Mouse (Mus musculus) gastrocnemius, postnatal 36 days (tissue): ENCODE measurements around the gene Atp1a3. TPM values are rescaled to one million over a fixed set of nuclear protein-coding genes. Genes with fewer than 3 reads are reported as not detected.

Source experiments
- DNase-seq, 2 experiments: peaks; one replicate each; pipeline ENCODE4 v3.0.0; 2022
- intact Hi-C: fragments of 180-260 bp; cut with DNase I; formaldehyde crosslinking; loops from one replicate; pipeline ENCODE4 v1.15.1; 2025
- microRNA-seq, 2 experiments: library from miRNA; unstranded; fragments of <30 nt; microRNA quantifications; one replicate each; pipeline ENCODE4 v1.2.0; 2021
- total RNA-seq, 2 experiments: library from RNA; stranded (reverse); gene quantifications; 2 replicates each; pipeline ENCODE4 v1.2.3; 2021

The Atp1a3 gene
- total RNA-seq, 2 experiments from 2014 or later: 0.08 to 0.15 TPM

DNA sequence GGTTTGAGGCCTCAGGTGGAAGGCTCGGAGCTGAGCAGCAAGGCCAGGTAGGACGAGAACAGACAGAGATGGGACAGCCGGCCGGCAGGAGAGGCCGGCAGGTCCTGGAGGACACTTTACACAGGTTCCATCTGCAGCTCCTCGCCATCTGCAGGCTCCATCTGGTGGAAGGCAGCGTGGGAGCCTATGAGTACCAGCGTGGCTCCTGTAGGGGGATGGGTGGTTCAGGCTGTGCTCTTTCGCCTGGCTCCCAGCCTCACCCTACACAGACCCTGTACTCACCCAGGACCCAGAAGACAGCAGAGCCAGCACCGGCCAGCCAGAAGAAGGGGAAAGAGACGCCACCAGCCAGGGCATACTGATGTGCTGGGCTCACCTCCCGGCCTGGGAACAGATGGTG is 36.0 kb downstream of the Atp1a3 start:
- no peak for DNase-seq
- intact Hi-C loops: loop anchor here (2.0 to 10.0 kb wide), 2 partner anchors 77 to 155 kb away; no protein-coding TSS in a partner anchor

DNA sequence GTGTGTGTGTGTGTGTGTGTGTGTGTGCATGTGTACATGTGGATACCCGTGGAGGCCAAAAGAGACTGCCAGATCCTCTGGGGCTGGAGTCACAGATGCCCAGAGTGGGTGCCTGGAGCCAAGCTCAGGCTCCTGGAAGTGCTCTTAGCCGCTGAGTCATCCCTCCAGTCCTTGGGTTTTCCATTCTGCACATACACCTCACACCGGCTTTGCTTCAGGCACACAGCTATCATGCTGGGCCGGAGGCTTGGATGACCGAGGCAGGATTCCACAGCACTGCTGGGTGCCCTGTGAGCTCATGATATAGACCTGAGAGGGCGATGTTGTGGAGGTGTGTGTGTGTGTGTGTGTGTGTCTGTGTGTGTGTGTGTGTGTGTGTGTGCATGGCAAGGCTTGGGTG is 37.3 kb downstream of the Atp1a3 start:
- intact Hi-C loops: loop anchor here (2.0 kb wide), 1 partner anchor 76 kb away; no protein-coding TSS in a partner anchor
- DNase-seq: no peak

GRCm38 (mm10) chr7:24967966-24968365 is 37.8 kb downstream of the Atp1a3 start:
- intact Hi-C loops: loop anchor here (2.0 kb wide), 1 partner anchor 75 kb away; no protein-coding TSS in a partner anchor
- no peak for DNase-seq

GRCm38 (mm10) chr7:24964897-24965535 is 40.7 kb downstream of the Atp1a3 start:
- DNase-seq: peak; percentile 56 to 76
- intact Hi-C loops: no loop called here

DNA sequence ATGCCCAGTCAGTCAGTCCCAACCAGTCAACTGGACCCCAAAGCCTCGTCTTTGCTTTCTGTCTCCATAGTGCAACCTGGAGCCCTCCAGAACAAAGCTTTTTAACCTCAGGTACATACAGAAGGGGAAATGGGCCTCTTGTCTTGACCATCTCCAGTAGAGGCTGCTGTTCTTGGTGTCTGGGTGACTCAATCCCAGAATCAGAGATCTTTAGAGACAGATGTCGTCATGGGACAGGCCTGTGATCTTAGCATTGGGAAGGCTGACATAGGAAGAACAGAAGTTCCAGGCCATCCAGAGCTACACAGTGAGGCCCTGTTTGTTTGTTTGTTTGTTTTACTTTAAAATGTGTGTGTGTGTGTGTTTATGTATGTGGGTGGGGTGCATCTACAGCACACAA is 41.5 kb downstream of the Atp1a3 start:
- intact Hi-C loops: no loop called here
- no peak for DNase-seq

DNA sequence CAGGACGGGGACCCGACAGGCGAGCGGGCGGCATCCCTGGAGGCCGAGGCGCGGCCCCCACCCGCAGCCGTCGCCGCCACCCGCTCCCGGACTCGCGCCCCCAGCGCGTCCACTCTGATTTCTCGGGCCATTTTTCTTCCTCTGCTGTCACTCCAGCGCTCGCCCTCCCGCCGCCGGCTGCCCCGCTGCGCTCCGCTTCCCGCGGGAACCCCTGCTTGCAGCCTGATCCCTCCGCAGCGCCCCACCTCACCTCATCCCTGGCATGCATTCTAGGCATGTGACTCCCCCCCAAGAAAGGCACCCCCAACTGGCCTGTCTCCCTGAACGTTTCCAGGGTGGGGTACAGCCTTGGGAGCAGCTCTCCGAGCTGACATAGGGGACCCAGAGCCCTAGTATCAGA is 50.5 kb downstream of the Atp1a3 start:
- no peak for DNase-seq
- intact Hi-C loops: no loop called here

- no peak for DNase-seq
- intact Hi-C loops: loop anchor here (5.0 kb wide), 1 partner anchor 62 kb away; no protein-coding TSS in a partner anchor
Observed at GRCm38 (mm10) chr7:24954450-24954849, 51.3 kb downstream of the Atp1a3 start.

DNA sequence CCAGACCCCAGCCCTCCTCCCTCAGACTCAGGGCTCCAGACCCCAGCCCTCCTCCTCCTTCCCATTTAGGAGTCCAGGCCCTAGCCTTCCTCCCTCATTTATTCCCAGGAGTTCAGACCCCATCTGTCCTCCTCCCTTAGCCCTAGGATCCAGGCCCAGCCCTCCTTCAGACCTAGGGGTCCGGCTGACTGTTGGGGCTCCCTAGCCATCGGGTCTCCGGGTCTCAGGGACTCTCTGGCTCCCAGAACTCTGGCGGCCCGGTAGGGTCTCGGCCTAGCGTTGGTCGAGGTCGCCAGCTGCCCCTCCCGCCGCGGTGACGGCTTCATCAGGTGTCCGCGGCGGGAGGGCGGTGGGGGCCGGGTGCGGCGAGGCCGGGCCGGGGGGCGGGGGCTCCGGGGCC is 51.8 kb downstream of the Atp1a3 start:
- intact Hi-C loops: loop anchor here (5.0 kb wide), 1 partner anchor 62 kb away; no protein-coding TSS in a partner anchor

GRCm38 (mm10) chr7:24949958-24950623 is 55.7 kb downstream of the Atp1a3 start:
- intact Hi-C loops: loop anchor here (5.0 kb wide), 1 partner anchor 58 kb away; no protein-coding TSS in a partner anchor

More for the DNA sequence above, 51.8 kb downstream of the Atp1a3 start:
- DNase-seq: no peak

DNA sequence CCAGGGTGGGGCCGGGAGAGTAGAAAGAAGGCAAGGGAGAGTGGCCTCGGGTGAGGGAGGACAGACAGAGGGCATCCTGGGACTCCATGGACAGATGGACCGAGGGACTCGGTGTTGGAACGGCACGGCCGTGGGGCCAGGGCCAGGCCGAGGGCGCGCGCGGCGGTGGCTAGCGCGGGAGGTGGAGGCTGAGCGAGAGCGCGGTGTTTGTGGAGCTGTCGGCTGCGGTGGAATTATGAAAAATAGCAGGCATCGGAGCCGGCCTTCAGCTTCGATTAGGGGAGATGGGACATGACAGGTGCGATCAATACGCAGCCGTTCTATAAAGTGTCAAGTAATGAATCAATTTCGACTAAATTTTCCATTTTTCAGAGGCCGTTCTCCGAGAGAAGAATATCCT is 57.0 kb downstream of the Atp1a3 start:
- intact Hi-C loops: no loop called here
- DNase-seq: no peak

More at GRCm38 (mm10) chr7:24949958-24950623, 55.7 kb downstream of the Atp1a3 start:
- DNase-seq: peak; percentile 32 to 40

- intact Hi-C loops: no loop called here
- no peak for DNase-seq
Observed at GRCm38 (mm10) chr7:24947316-24948048, 58.3 kb downstream of the Atp1a3 start.

- no peak for DNase-seq
- intact Hi-C loops: no loop called here
Observed at GRCm38 (mm10) chr7:24944257-24944950, 61.4 kb downstream of the Atp1a3 start, which contains the start of gene Gm4881. Gene Gm4881 (minus strand): TSS chr7:24944494.

- intact Hi-C loops: no loop called here
- DNase-seq: no peak
Observed at GRCm38 (mm10) chr7:24943641-24944040, 62.1 kb downstream of the Atp1a3 start.

GRCm38 (mm10) chr7:24931651-24932050 is 74.1 kb downstream of the Atp1a3 start:
- DNase-seq: no peak
- intact Hi-C loops: no loop called here

DNA sequence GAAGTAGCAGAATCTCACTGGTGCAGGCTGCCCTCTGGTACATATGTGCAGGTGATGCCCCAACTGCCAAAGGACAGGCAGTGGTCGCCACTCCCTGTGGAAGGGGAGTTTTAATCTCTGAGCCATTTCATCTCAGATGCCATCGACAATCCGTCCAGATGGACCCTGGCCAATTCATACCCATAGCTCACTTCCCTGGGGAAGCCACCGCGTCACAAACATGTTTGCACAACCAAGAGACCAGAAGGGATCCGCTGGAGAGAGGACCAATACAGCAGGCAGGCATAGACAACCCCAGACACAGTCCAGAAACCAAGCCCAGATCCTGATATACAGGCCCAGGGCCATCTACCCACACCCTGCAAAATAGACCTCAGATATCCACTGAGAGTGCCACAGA is 75.3 kb downstream of the Atp1a3 start:
- no peak for DNase-seq
- intact Hi-C loops: no loop called here

Small RNA genes lying within 50 kb of the gene (microRNA-seq; reads per million reads assigned to microRNA genes)
- gene Mir7046: 0.36 to 0.74 reads per million in 2 experiments
- gene Mir7047: 0 reads per million in 2 experiments

Other genes starting within 250 kb of the Atp1a3 start
- not detected for gene Cd177, start 245.6 kb downstream of the Atp1a3 start, total RNA-seq
- gene Ceacam10, start 228.8 kb downstream of the Atp1a3 start, total RNA-seq: not detected
- gene Gm9844, start 143.7 kb downstream of the Atp1a3 start, total RNA-seq: not detected
- gene Lypd4, start 136.0 kb downstream of the Atp1a3 start, total RNA-seq: not detected
- gene Dmrtc2, start 135.9 kb downstream of the Atp1a3 start, total RNA-seq: not detected
- 100 to 1,000 TPM; 283 to 298 TPM for gene Rps19, start 121.6 kb downstream of the Atp1a3 start, total RNA-seq
- gene Cd79a, start 108.6 kb downstream of the Atp1a3 start, total RNA-seq: under 1 TPM in 1 of 2 experiments, not detected in 1; 0.23 TPM
- gene Arhgef1, start 103.0 kb downstream of the Atp1a3 start, total RNA-seq: 10 to 100 TPM; 28.6 to 31.6 TPM
- not detected for gene Gm4881, start 61.5 kb downstream of the Atp1a3 start, total RNA-seq
- gene Rabac1, start 33.2 kb downstream of the Atp1a3 start, total RNA-seq: 100 to 1,000 TPM; 188 to 189 TPM
- gene Grik5, start 66.4 kb upstream of the Atp1a3 start, total RNA-seq: 1 to 10 TPM; 2.6 to 3.2 TPM
- gene Zfp574, start 66.6 kb upstream of the Atp1a3 start, total RNA-seq: 1 to 10 TPM; 6.0 to 8.0 TPM
- gene Pou2f2, start 173.8 kb upstream of the Atp1a3 start, total RNA-seq: under 1 TPM; 0.10 to 0.72 TPM
- 10 to 100 TPM in 1 of 2 experiments, 1 to 10 TPM in 1; 8.4 to 10.7 TPM for gene Dedd2, start 214.7 kb upstream of the Atp1a3 start, total RNA-seq
- 1 to 10 TPM; 4.1 to 5.5 TPM for gene Zfp526, start 215.5 kb upstream of the Atp1a3 start, total RNA-seq
- gene Gsk3a, start 231.9 kb upstream of the Atp1a3 start, total RNA-seq: 10 to 100 TPM; 64.0 to 69.6 TPM
- gene Erf, start 244.8 kb upstream of the Atp1a3 start, total RNA-seq: 1 to 10 TPM; 5.0 to 6.1 TPM